Mouse (Mus musculus) C2C12 (cell line): ENCODE data around the gene Gde1. TPM values are rescaled to one million over a fixed set of nuclear protein-coding genes. Genes with fewer than 3 reads are reported as not detected.

Source experiments
- H3K27me3 ChIP-seq: one replicate; pipeline ENCODE4 v1.6.1; 2011; ENCODE audit not compliant: control insufficient read depth, insufficient read depth, insufficient read length
- H3K36me3 ChIP-seq: one replicate; pipeline ENCODE4 v1.6.1; 2011; ENCODE audit not compliant: control insufficient read depth, insufficient read depth
- H3K4me3 ChIP-seq: one replicate; pipeline ENCODE4 v1.5.1; 2011; ENCODE audit warnings: mild to moderate bottlenecking, control low read depth; ENCODE audit not compliant: poor library complexity, insufficient read depth, severe bottlenecking
- H3K79me2 ChIP-seq: one replicate; pipeline ENCODE4 v1.6.1; 2011; ENCODE audit not compliant: control insufficient read depth, insufficient read depth
- H3K79me3 ChIP-seq: one replicate; pipeline ENCODE4 v1.6.1; 2011; ENCODE audit warnings: low read depth, control low read depth
- H3ac ChIP-seq: one replicate; pipeline ENCODE3; 2011; ENCODE audit warnings: low read depth; ENCODE audit not compliant: control insufficient read depth, insufficient read length
- CEBPB ChIP-seq: IDR thresholded peaks from one replicate; pipeline ENCODE4 v1.6.1; 2011; ENCODE audit warnings: low read depth, mild to moderate bottlenecking, control low read depth, moderate library complexity
- CTCF ChIP-seq: IDR thresholded peaks from one replicate; pipeline ENCODE4 v1.5.1; 2011; ENCODE audit not compliant: control insufficient read depth, insufficient read depth, insufficient read length
- FOSL1 ChIP-seq: IDR thresholded peaks from one replicate; pipeline ENCODE4 v1.8.0; 2011; ENCODE audit warnings: mild to moderate bottlenecking, low read length; ENCODE audit not compliant: poor library complexity, insufficient read depth, severe bottlenecking
- MAX ChIP-seq: IDR thresholded peaks from one replicate; pipeline ENCODE4 v1.6.1; 2011; ENCODE audit warnings: mild to moderate bottlenecking, control low read depth
- MYOD1 ChIP-seq: IDR thresholded peaks from one replicate; pipeline ENCODE4 v1.6.1; 2011; ENCODE audit warnings: low read depth; ENCODE audit not compliant: control insufficient read depth, insufficient read length
- MYOG ChIP-seq: IDR thresholded peaks from one replicate; pipeline ENCODE4 v1.6.1; 2011; ENCODE audit not compliant: control insufficient read depth, insufficient read length; ENCODE audit errors: extremely low read depth
- USF1 ChIP-seq: IDR thresholded peaks from one replicate; pipeline ENCODE4 v1.6.1; 2011; ENCODE audit warnings: low read depth, mild to moderate bottlenecking, control low read depth, moderate library complexity
- polyA plus RNA-seq: library from polyadenylated mRNA; unstranded; fragments of >200 nt; fragmentation: generic; extraction: Trizol; gene quantifications from one replicate; pipeline ENCODE4 v1.2.1, GENCODE M21; 2012; ENCODE audit warnings: missing spikeins

Gene Gde1
- polyA plus RNA-seq, 1 experiment, result 54.7 TPM

DNA sequence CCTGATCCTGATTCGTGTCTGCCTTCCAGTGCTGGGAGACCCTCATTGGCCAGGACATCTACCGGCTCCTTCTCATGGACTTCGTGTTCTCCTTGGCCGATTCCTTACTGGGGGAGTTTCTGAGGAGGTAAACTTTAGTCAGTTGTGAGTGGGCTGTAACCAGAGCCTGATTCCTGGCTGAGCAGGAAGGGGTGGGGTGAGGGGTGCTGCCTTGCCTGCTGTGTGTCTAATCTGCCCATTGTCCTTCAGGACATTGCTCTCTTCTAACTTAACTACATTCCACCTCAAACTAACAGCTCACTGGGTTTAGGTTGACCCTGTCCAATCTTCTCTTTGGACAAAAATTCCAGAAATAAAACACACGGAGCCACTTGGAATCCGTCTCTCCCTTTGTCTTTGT is 48.8 kb downstream of the Gde1 start:
- H3K27me3 ChIP-seq, result no peaks in the 10 kb centered on the region
- TF ChIP-seq MYOD1 (no peak), CTCF (no peak), MYOG (no peak), CEBPB (no peak), FOSL1 (no peak), USF1 (no peak)
- no peak overlapping the region for H3ac ChIP-seq
- no peak overlapping the region for H3K4me3 ChIP-seq
- H3K79me3 ChIP-seq, result no peaks in the 10 kb centered on the region
- no peaks in the 10 kb centered on the region for H3K79me2 ChIP-seq
- H3K36me3 ChIP-seq, result no peaks in the 10 kb centered on the region

DNA sequence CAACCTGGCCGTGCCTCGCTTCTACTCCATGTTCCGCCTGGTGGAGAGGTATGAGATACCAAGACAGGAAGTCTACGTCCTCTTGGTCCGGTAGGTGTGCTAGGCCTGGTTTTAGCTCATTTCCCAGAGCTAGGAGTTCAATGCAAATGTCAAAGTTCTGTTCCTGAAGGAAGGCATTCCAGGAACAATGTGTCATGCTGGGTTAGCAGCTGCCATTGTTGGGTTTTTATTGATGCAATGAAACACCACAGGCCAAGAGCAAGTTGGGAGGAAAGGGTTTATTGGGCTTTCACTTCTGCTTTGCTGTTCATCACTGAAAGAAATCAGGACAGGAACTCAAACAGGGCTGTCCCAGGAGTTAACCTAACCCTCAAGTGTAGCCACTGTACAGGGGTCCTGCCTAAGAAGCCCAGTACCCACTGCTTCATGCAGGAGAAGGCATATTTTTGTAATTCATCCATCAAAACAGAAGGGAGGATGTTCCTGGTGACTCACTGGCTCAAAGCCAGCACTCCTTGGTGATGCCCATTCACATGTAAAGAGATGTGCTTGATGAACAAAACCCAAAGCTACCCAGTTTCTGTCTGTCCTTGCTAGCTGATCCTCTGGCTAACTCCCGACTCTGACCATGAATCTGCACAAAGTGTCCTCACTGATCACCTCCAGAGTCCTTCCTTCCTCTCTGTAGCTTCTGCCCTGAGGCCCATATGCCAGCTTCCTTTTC is 52.8 kb downstream of the Gde1 start:
- TF ChIP-seq CEBPB, result no peak
- no peak for TF ChIP-seq FOSL1
- no peak for TF ChIP-seq MAX
- TF ChIP-seq USF1, result no peak
- TF ChIP-seq CTCF, result no peak
- no peak for TF ChIP-seq MYOG
- no peak for TF ChIP-seq MYOD1
- Histone ChIP-seq H3K36me3 (no peaks in the 10 kb centered on the region), H3K4me3 (no peak overlapping the region), H3K79me2 (no peaks in the 10 kb centered on the region), H3ac (no peak overlapping the region), H3K27me3 (peaks cover 4% of the 10 kb centered on the region), H3K79me3 (no peaks in the 10 kb centered on the region)

GRCm38 (mm10) chr7:118650891-118651290 is 54.7 kb downstream of the Gde1 start:
- Histone ChIP-seq H3K36me3 (no peaks in the 10 kb centered on the region), H3K79me2 (no peaks in the 10 kb centered on the region), H3K79me3 (no peaks in the 10 kb centered on the region), H3K4me3 (no peak overlapping the region), H3K27me3 (peaks cover 9% of the 10 kb centered on the region), H3ac (no peak overlapping the region)
- TF ChIP-seq MYOD1, result no peak
- no peak for TF ChIP-seq CEBPB
- no peak for TF ChIP-seq USF1
- TF ChIP-seq MYOG, result no peak
- TF ChIP-seq CTCF, result no peak
- TF ChIP-seq FOSL1, result no peak
- TF ChIP-seq MAX, result no peak

- no peaks in the 10 kb centered on the region for H3K36me3 ChIP-seq
- no peak overlapping the region for H3K4me3 ChIP-seq
- H3K79me2 ChIP-seq, result no peaks in the 10 kb centered on the region
- no peak overlapping the region for H3ac ChIP-seq
- H3K27me3 ChIP-seq, result peaks cover 9% of the 10 kb centered on the region
- TF ChIP-seq MAX, result no peak
- TF ChIP-seq CTCF, result no peak
- no peak for TF ChIP-seq USF1
- no peak for TF ChIP-seq MYOG
- no peak for TF ChIP-seq FOSL1
- no peak for TF ChIP-seq CEBPB
- no peak for TF ChIP-seq MYOD1
- no peaks in the 10 kb centered on the region for H3K79me3 ChIP-seq
These were observed 55.5 kb downstream of the Gde1 start for GRCm38 (mm10) chr7:118650119-118650518.

DNA sequence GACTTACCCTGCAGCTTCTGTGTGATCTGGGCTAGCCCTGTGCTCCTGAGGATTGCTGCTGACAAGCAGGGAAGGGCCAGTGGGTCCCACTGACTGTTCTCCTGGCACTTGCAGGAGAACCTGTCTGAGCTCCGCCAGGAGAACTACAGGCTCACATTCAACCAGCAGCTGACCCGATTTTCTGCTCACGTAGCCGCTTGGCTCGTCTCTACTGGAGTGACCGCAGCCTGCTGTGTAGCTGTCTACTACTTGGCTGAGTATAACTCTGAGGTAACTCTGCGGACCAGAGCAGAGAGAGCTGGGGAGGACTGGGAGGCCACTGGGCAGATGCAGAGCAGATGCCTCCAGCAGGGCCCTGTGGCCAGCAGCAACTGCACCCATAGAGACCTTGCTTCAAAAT is 56.2 kb downstream of the Gde1 start:
- Histone ChIP-seq H3K27me3 (peaks cover 9% of the 10 kb centered on the region), H3K79me3 (no peaks in the 10 kb centered on the region), H3K79me2 (no peaks in the 10 kb centered on the region), H3ac (no peak overlapping the region), H3K4me3 (no peak overlapping the region), H3K36me3 (no peaks in the 10 kb centered on the region)
- TF ChIP-seq MAX, result no peak
- TF ChIP-seq CEBPB, result no peak
- no peak for TF ChIP-seq MYOG
- no peak for TF ChIP-seq MYOD1
- TF ChIP-seq CTCF, result no peak
- no peak for TF ChIP-seq FOSL1
- TF ChIP-seq USF1, result no peak

- TF ChIP-seq MYOD1, result no peak
- no peak for TF ChIP-seq MYOG
- no peak for TF ChIP-seq MAX
- no peak for TF ChIP-seq CEBPB
- no peak for TF ChIP-seq USF1
- peaks cover 13% of the 10 kb centered on the region for H3K27me3 ChIP-seq
- H3K36me3 ChIP-seq, result no peaks in the 10 kb centered on the region
- no peak overlapping the region for H3K4me3 ChIP-seq
- no peaks in the 10 kb centered on the region for H3K79me2 ChIP-seq
- H3K79me3 ChIP-seq, result no peaks in the 10 kb centered on the region
- no peak overlapping the region for H3ac ChIP-seq
These were observed 59.3 kb downstream of the Gde1 start for GRCm38 (mm10) chr7:118646237-118646636.

Other genes with a start within 250 kb of the Gde1 start
- 23.0 TPM for gene Itpripl2, start 213.8 kb downstream of the Gde1 start, polyA plus RNA-seq
- 66.1 TPM for gene Coq7, start 172.4 kb downstream of the Gde1 start, polyA plus RNA-seq
- gene Tmc7, start 121.0 kb downstream of the Gde1 start, polyA plus RNA-seq, result not detected
- not detected for gene Tmc5, start 108.5 kb downstream of the Gde1 start, polyA plus RNA-seq
- gene Ccp110, start 6.8 kb upstream of the Gde1 start, polyA plus RNA-seq, result 3.8 TPM
- gene Vps35l, start 34.4 kb upstream of the Gde1 start, polyA plus RNA-seq, result 39.6 TPM
- 0.53 TPM for gene Iqck, start 150.0 kb upstream of the Gde1 start, polyA plus RNA-seq
- gene Knop1, start 150.5 kb upstream of the Gde1 start, polyA plus RNA-seq, result 24.1 TPM